Mouse (Mus musculus) spleen, postnatal 4 days (tissue): ENCODE measurements around the gene Ift20.
"Not testable (repeated sequence)": the region's sequence is repeated elsewhere in the genome, so short reads cannot be mapped to it uniquely, and the experiment has no call there.

Experiments used
- DNase-seq, 2 experiments: peaks; one replicate each; pipeline ENCODE4 v3.0.0; 2022; ENCODE audit warnings: low spot score in 2 of 2

Gene Ift20

GRCm38 (mm10) chr11:78522481-78522997, 13.6 kb upstream of the Ift20 start:
- no peak for DNase-seq

GRCm38 (mm10) chr11:78523241-78523955, 12.8 kb upstream of the Ift20 start:
- no peak for DNase-seq

- no peak for DNase-seq
Measured at GRCm38 (mm10) chr11:78524838-78525237, 11.3 kb upstream of the Ift20 start.

- no peak for DNase-seq
Measured at GRCm38 (mm10) chr11:78528714-78529113, 7.4 kb upstream of the Ift20 start.

GRCm38 (mm10) chr11:78530001-78530400, 6.2 kb upstream of the Ift20 start:
- DNase-seq = no peak

- DNase-seq = no peak
Measured at GRCm38 (mm10) chr11:78531046-78531445, 5.1 kb upstream of the Ift20 start.

GRCm38 (mm10) chr11:78531515-78531914, 4.6 kb upstream of the Ift20 start:
- DNase-seq = not testable (repeated sequence)

- DNase-seq = no peak
Measured at GRCm38 (mm10) chr11:78534516-78534915, 1.6 kb upstream of the Ift20 start.

GRCm38 (mm10) chr11:78535376-78536079, 633 bp upstream of the Ift20 start:
- no peak for DNase-seq

GRCm38 (mm10) chr11:78536690-78537084, 526 bp downstream of the Ift20 start:
- DNase-seq = no peak

GRCm38 (mm10) chr11:78540358-78540757, 4.2 kb downstream of the Ift20 start:
- DNase-seq = no peak

GRCm38 (mm10) chr11:78544449-78545111, 8.4 kb downstream of the Ift20 start:
- DNase-seq = no peak

- no peak for DNase-seq
Measured at GRCm38 (mm10) chr11:78545181-78545580, 9.0 kb downstream of the Ift20 start.

- DNase-seq = no peak
Measured at GRCm38 (mm10) chr11:78547718-78548460, 11.7 kb downstream of the Ift20 start.

- DNase-seq = no peak
Measured at GRCm38 (mm10) chr11:78549491-78549987, 13.4 kb downstream of the Ift20 start.

- DNase-seq = peak; percentile 92 to 95
Measured at GRCm38 (mm10) chr11:78550168-78551058, 14.3 kb downstream of the Ift20 start, which contains the start of gene Tmem97. Gene Tmem97, minus strand, starts transcription at chr11:78550777.

- no peak for DNase-seq
Measured at GRCm38 (mm10) chr11:78551059-78551398, 14.9 kb downstream of the Ift20 start.

- DNase-seq = no peak
Measured at GRCm38 (mm10) chr11:78555623-78556022, 19.5 kb downstream of the Ift20 start.

- DNase-seq = no peak
Measured at GRCm38 (mm10) chr11:78556070-78556469, 19.9 kb downstream of the Ift20 start.

- DNase-seq = no peak
Measured at GRCm38 (mm10) chr11:78557241-78557640, 21.1 kb downstream of the Ift20 start.

GRCm38 (mm10) chr11:78560447-78560846, 24.3 kb downstream of the Ift20 start:
- DNase-seq = peak; percentile 54 to 75
